Mouse (Mus musculus): ENCODE results near the gene Ahnak. TPM values are rescaled to one million over a fixed set of nuclear protein-coding genes. Genes with fewer than 3 reads are reported as not detected.

Gene Ahnak
- total and polyA plus RNA-seq, 3 experiments: 1.2 to 2.2 TPM; not detected in 1

GRCm38 (mm10) chr19:9033412-9034340, 44.6 kb downstream of the Ahnak start:
- Histone ChIP-seq H3K36me3 (ENCODE audit: control insufficient read depth in 1 of 2, insufficient read depth in 2 of 2, low read length in 2 of 2) (peaks cover 0 to 18% of the 10 kb centered on the region in 2 experiments; a peak in 2 of 4 replicates), H3K79me2 (ENCODE audit: control insufficient read depth, insufficient read depth, low read length, poor library complexity) (no peaks in the 10 kb centered on the region), H3K4me3 (ENCODE audit: control insufficient read depth in 1 of 2, insufficient read depth in 1 of 2, low read depth in 2 of 2, low read length in 2 of 2) (no peak overlapping the region), H3K4me1 (ENCODE audit: control insufficient read depth in 1 of 2, insufficient read depth in 2 of 2, low read length in 2 of 2) (peaks cover 13 to 26% of the 10 kb centered on the region in 2 experiments), H3K27me3 (ENCODE audit: control insufficient read depth in 1 of 2, insufficient read depth in 2 of 2, low read length in 2 of 2) (no peaks in the 10 kb centered on the region), H3K27ac (ENCODE audit: control insufficient read depth, low read depth, low read length) (peak overlapping the region; percentile 62), H3K9ac (ENCODE audit: control insufficient read depth, low read depth, low read length, poor library complexity, severe bottlenecking) (no peak overlapping the region), H3K9me3 (replicated peaks; ENCODE audit: insufficient read depth, low read length) (no peaks in the 10 kb centered on the region)
- peak; percentile 85 for DNase-seq (ENCODE audit: low read depth, low spot score)
- TF ChIP-seq KAT2A (conservative IDR thresholded peaks at IDR 0.05; ENCODE audit: low read depth, low read length): peak; percentile 36
- TF ChIP-seq UBTF (IDR thresholded peaks at IDR 0.05; ENCODE audit: borderline replicate concordance, insufficient read depth, low read depth, low read length): no peak
- no peak for TF ChIP-seq GABPA (IDR thresholded peaks at IDR 0.05; ENCODE audit: low read depth, low read length)
- TF ChIP-seq TAL1 (IDR thresholded peaks at IDR 0.05; ENCODE audit: low read length): peak; percentile 94
- TF ChIP-seq MXI1 (IDR thresholded peaks at IDR 0.05; ENCODE audit: low read depth, low read length): peak; percentile 52; the same call in 1 of the 2 replicates
- no peak for TF ChIP-seq USF2 (IDR thresholded peaks at IDR 0.05; ENCODE audit: borderline replicate concordance in 1 of 2, insufficient read depth in 1 of 2, low read depth in 1 of 2, low read length in 2 of 2)
- TF ChIP-seq CHD2 (IDR thresholded peaks at IDR 0.05; ENCODE audit: low read length): peak; percentile 27; the same call in 1 of the 2 replicates
- 0 out of 2 replicates have a peak, but pooled peaks have one; percentile 7 for TF ChIP-seq TBP (IDR thresholded peaks at IDR 0.05; ENCODE audit: low read depth, low read length)
- TF ChIP-seq GATA1 (IDR thresholded peaks at IDR 0.05; ENCODE audit: low read depth, low read length): peak; percentile 95
- peak; percentile 93 for TF ChIP-seq TCF12 (IDR thresholded peaks at IDR 0.05; ENCODE audit: low read depth, low read length)
- peak; percentile 86; the same call in 1 of the 2 replicates for TF ChIP-seq MAFK (IDR thresholded peaks at IDR 0.05; ENCODE audit: borderline replicate concordance, low read depth, low read length)
- peak; percentile 96 for TF ChIP-seq RCOR1 (IDR thresholded peaks at IDR 0.05; ENCODE audit: low read depth, low read length)
- TF ChIP-seq POLR2A (IDR thresholded peaks at IDR 0.05; ENCODE audit: control insufficient read depth in 1 of 2, insufficient read depth in 1 of 2, low read depth in 1 of 2, low read length in 2 of 2, poor library complexity in 1 of 2): no peak
- peak; percentile 86 for TF ChIP-seq ETS1 (IDR thresholded peaks at IDR 0.05; ENCODE audit: low read depth, low read length)
- TF ChIP-seq MYB (IDR thresholded peaks at IDR 0.05; ENCODE audit: low read depth, low read length): peak; percentile 56; the same call in 1 of the 2 replicates
- peak; percentile 57 for TF ChIP-seq MAX (IDR thresholded peaks at IDR 0.05; ENCODE audit: low read length)
- TF ChIP-seq EP300 (IDR thresholded peaks at IDR 0.05; ENCODE audit: low read depth in 1 of 2, low read length in 2 of 2): peak; percentile 95 to 97
- peak; percentile 71; the same call in 1 of the 2 replicates for TF ChIP-seq JUND (IDR thresholded peaks at IDR 0.05; ENCODE audit: low read depth, low read length)
- peak; percentile 82 for TF ChIP-seq SIN3A (IDR thresholded peaks at IDR 0.05; ENCODE audit: low read length)
- no peak for TF ChIP-seq ELF1 (IDR thresholded peaks at IDR 0.05; ENCODE audit: low read depth, low read length)

All from MEL (cell line).